Mouse (Mus musculus) stomach, postnatal 0 days (tissue): Measurements from ENCODE around the gene Spats2l.

Source experiments
- CTCF ChIP-seq: IDR thresholded peaks from 2 replicates; pipeline ENCODE4 v1.5.1; 2016; ENCODE audit warnings: antibody characterized with exemption, low read depth, mild to moderate bottlenecking, moderate library complexity
- EP300 ChIP-seq: optimal IDR thresholded peaks from 2 replicates; pipeline ENCODE3; 2016; ENCODE audit warnings: antibody characterized with exemption

GRCm38 (mm10) chr1:57795838-57796237 lies 21.9 kb downstream of the Spats2l start:
- TF ChIP-seq EP300 (no peak), CTCF (peak; percentile 45)
